Mouse (Mus musculus) heart, postnatal 36 days (tissue): ENCODE measurements at regions not wholly inside any gene's neighbourhood (a gene's known extent, or its start where the extent isn't known, plus 50 kb on each side); places are given as distances from the start of the nearest gene placed in this dataset.

ENCODE experiments used
- DNase-seq, 2 experiments: peaks; one replicate each; pipeline ENCODE4 v3.0.0; 2021 to 2022
- intact Hi-C: fragments of 180-260 bp; cut with DNase I; formaldehyde crosslinking; loops from one replicate; pipeline ENCODE4 v1.15.1; 2025

- no peak for DNase-seq
- intact Hi-C loops, result no loop called here
These were observed 61.7 kb upstream of the 6030498E09Rik start for GRCm38 (mm10) chrX:38710660-38711264.

GRCm38 (mm10) chrX:38711442-38712258 is 60.8 kb upstream of the 6030498E09Rik start:
- DNase-seq, result peak; percentile 3 to 22
- intact Hi-C loops, result no loop called here
